8 mouse cellular contexts compared by ENCODE assay signal in genomic region chr5:108697341-108697753, GRCm38 (mm10). TPM values are rescaled to one million over a fixed set of nuclear protein-coding genes. Genes with fewer than 3 reads are reported as not detected.
DNase-seq lines count a peak whose midpoint lies in the region; ATAC-seq lines count a peak whose summit lies in the region.

No protein-coding gene starts in this region.

- H3K9ac ChIP-seq in forebrain, embryonic 14.5 days (ENCODE audit: low read length) = no peak overlapping the region

- no peaks in the 10 kb centered on the region for H3K9me3 ChIP-seq in heart, embryonic 10.5 days
- H3K9me3 ChIP-seq in forebrain, embryonic 14.5 days (replicated peaks; ENCODE audit: control insufficient read depth, low read length) = no peaks in the 10 kb centered on the region

- no peak overlapping the region for H3K4me2 ChIP-seq in forebrain, embryonic 14.5 days (ENCODE audit: low read length)

- H3K4me3 ChIP-seq in heart, embryonic 10.5 days = no peak overlapping the region
- no peak overlapping the region for H3K4me3 ChIP-seq in forebrain, embryonic 14.5 days (ENCODE audit: low read depth, low read length)

- intact Hi-C loops in heart, postnatal 10 days (cut with DNase I) = no loop called here
- intact Hi-C loops in gastrocnemius, postnatal 14 days (cut with DNase I; ENCODE audit: low total_unique reads) = no loop called here

- 57% methylated on average over 4 of the region's 4 CpGs for WGBS in heart, embryonic 10.5 days
- 8% methylated on average over 4 of the region's 4 CpGs for WGBS in forebrain, embryonic 14.5 days

- H3K36me3 ChIP-seq in heart, embryonic 10.5 days = peaks cover 10% of the 10 kb centered on the region; the same call in 1 of the 2 replicates
- no peaks in the 10 kb centered on the region for H3K36me3 ChIP-seq in forebrain, embryonic 14.5 days (ENCODE audit: control insufficient read depth, insufficient read depth, low read length)

- no peak for ATAC-seq in forebrain, embryonic 14.5 days

- H3K27me3 ChIP-seq in heart, embryonic 10.5 days (ENCODE audit: insufficient read depth, poor library complexity, severe bottlenecking) = peaks cover 5% of the 10 kb centered on the region; the same call in 1 of the 2 replicates
- H3K27me3 ChIP-seq in forebrain, embryonic 14.5 days (replicated peaks; ENCODE audit: control insufficient read depth, insufficient read depth, low read length) = peaks cover 4% of the 10 kb centered on the region

- peaks cover 80% of the 10 kb centered on the region for H3K4me1 ChIP-seq in heart, embryonic 10.5 days
- peaks cover 5% of the 10 kb centered on the region; the same call in 1 of the 2 replicates for H3K4me1 ChIP-seq in forebrain, embryonic 14.5 days (ENCODE audit: control insufficient read depth, insufficient read depth, low read length)

- H3K27ac ChIP-seq in heart, embryonic 10.5 days = peak overlapping the region; percentile 26; the same call in 1 of the 2 replicates
- H3K27ac ChIP-seq in forebrain, embryonic 14.5 days (ENCODE audit: low read depth, low read length) = 0 out of 2 replicates have a peak overlapping the region, but pooled peaks have one; percentile 1

- no peak for DNase-seq in heart, embryonic 10.5 days (ENCODE audit: low spot score)
- no peak for DNase-seq in heart, postnatal 10 days
- peak; percentile 56 for DNase-seq in forebrain, embryonic 14.5 days (ENCODE audit: low spot score)
- peak; percentile 57 to 84 for DNase-seq in layer of hippocampus, postnatal 14 days (ENCODE audit: low spot score in 2 of 2)
- DNase-seq in neural tube, embryonic 10.5 days (ENCODE audit: extremely low spot score, low spot score) = peak; percentile 70
- no peak for DNase-seq in MN1 (ENCODE audit: low spot score)
- DNase-seq in gastrocnemius, postnatal 14 days = no peak
- no peak for DNase-seq in heart, adult 9 months (ENCODE audit: low spot score in 2 of 2)

RNA-seq across cellular contexts. Expression of gene Fgfrl1, which starts 5.2 kb away (rescaled TPM):
- polyA plus RNA-seq in heart, embryonic 10.5 days (2016; fragmentation: Nextera tagmentation; extraction: Ambion mirVana) = 29.0 and 31.3 TPM in 2 replicates
- total RNA-seq in heart, postnatal 10 days (2021) = 10 to 100 TPM; 18.0 to 24.2 TPM
- 4.3 and 4.7 TPM in 2 replicates for polyA plus RNA-seq in forebrain, embryonic 14.5 days (2014; fragmentation: Nextera tagmentation; extraction: Ambion mirVana)
- total RNA-seq in layer of hippocampus, postnatal 14 days (2021) = 10 to 100 TPM; 17.9 to 19.8 TPM
- 10 to 100 TPM; 31.9 to 45.4 TPM for total RNA-seq in gastrocnemius, postnatal 14 days (2021)

RNA-seq across cellular contexts. Expression of gene Slc26a1, which starts 22.0 kb away (rescaled TPM):
- 0.58 and 0.85 TPM in 2 replicates for polyA plus RNA-seq in heart, embryonic 10.5 days (2016; fragmentation: Nextera tagmentation; extraction: Ambion mirVana)
- under 1 TPM in 1 of 2 experiments, not detected in 1; 0.17 TPM for total RNA-seq in heart, postnatal 10 days (2021)
- 2.1 and 2.2 TPM in 2 replicates for polyA plus RNA-seq in forebrain, embryonic 14.5 days (2014; fragmentation: Nextera tagmentation; extraction: Ambion mirVana)
- total RNA-seq in layer of hippocampus, postnatal 14 days (2021) = 1 to 10 TPM; 1.4 to 2.1 TPM
- total RNA-seq in gastrocnemius, postnatal 14 days (2021) = not detected

RNA-seq across cellular contexts. Expression of gene Dgkq, which starts 27.9 kb away (rescaled TPM):
- polyA plus RNA-seq in heart, embryonic 10.5 days (2016; fragmentation: Nextera tagmentation; extraction: Ambion mirVana) = 7.9 and 8.5 TPM in 2 replicates
- 10 to 100 TPM; 12.8 to 13.4 TPM for total RNA-seq in heart, postnatal 10 days (2021)
- polyA plus RNA-seq in forebrain, embryonic 14.5 days (2014; fragmentation: Nextera tagmentation; extraction: Ambion mirVana) = 9.1 and 15.6 TPM in 2 replicates
- total RNA-seq in layer of hippocampus, postnatal 14 days (2021) = 10 to 100 TPM; 54.1 to 55.0 TPM
- total RNA-seq in gastrocnemius, postnatal 14 days (2021) = 1 to 10 TPM; 4.5 to 5.2 TPM

RNA-seq across cellular contexts. Expression of gene Idua, which starts 37.2 kb away (rescaled TPM):
- 15.1 and 16.3 TPM in 2 replicates for polyA plus RNA-seq in heart, embryonic 10.5 days (2016; fragmentation: Nextera tagmentation; extraction: Ambion mirVana)
- 10 to 100 TPM; 13.2 to 14.6 TPM for total RNA-seq in heart, postnatal 10 days (2021)
- 5.7 and 7.0 TPM in 2 replicates for polyA plus RNA-seq in forebrain, embryonic 14.5 days (2014; fragmentation: Nextera tagmentation; extraction: Ambion mirVana)
- 10 to 100 TPM; 10.1 to 10.9 TPM for total RNA-seq in layer of hippocampus, postnatal 14 days (2021)
- 1 to 10 TPM; 5.8 to 8.8 TPM for total RNA-seq in gastrocnemius, postnatal 14 days (2021)

Comparison
In these comparisons a context has a peak if more than half of its experiments do, and no peak if none do; other contexts are left out.
1. DNase-seq: peak in forebrain, embryonic 14.5 days (single experiment), layer of hippocampus, postnatal 14 days (2 of 2) and neural tube, embryonic 10.5 days (single experiment); none in heart, embryonic 10.5 days (single experiment), heart, postnatal 10 days (0 of 2), MN1 (single experiment), gastrocnemius, postnatal 14 days (single experiment) and heart, adult 9 months (0 of 2).